Mouse (Mus musculus) kidney, adult 18-20 months (tissue): ENCODE measurements at regions not wholly inside any gene's neighbourhood (a gene's known extent, or its start where the extent isn't known, plus 50 kb on each side); places are given as distances from the start of the nearest gene placed in this dataset.
"Not testable (repeated sequence)": the region's sequence is repeated elsewhere in the genome, so short reads cannot be mapped to it uniquely, and the experiment has no call there.

ENCODE experiments used
- DNase-seq: peaks from one replicate; pipeline ENCODE4 v3.0.0; 2021

- no peak for DNase-seq
Measured at GRCm38 (mm10) chr11:7780476-7781112, 566.9 kb upstream of the Igfbp3 start.

GRCm38 (mm10) chr11:7775361-7775760 lies 561.6 kb upstream of the Igfbp3 start:
- not testable (repeated sequence) for DNase-seq

GRCm38 (mm10) chr11:7765303-7765702 lies 551.6 kb upstream of the Igfbp3 start:
- no peak for DNase-seq

GRCm38 (mm10) chr11:7758862-7759467 lies 545.2 kb upstream of the Igfbp3 start:
- no peak for DNase-seq
